Mouse (Mus musculus) adrenal gland, adult 8-10 months (tissue): Measurements from ENCODE around the gene Gm48551. TPM values are rescaled to one million over a fixed set of nuclear protein-coding genes. Genes with fewer than 3 reads are reported as not detected.

Experiments
- DNase-seq: peaks from one replicate; pipeline ENCODE4 v3.0.0; 2022
- total RNA-seq, 4 experiments: library from RNA; stranded (reverse); gene quantifications; 2 replicates each; pipeline ENCODE4 v1.2.4; 2022

Gene Gm48551
- total RNA-seq, 4 experiments from 2014 or later: 0.65 to 2.9 (median 1.0) TPM

- peak; percentile 7 for DNase-seq
Observed at GRCm38 (mm10) chr10:81418216-81419070, 34.2 kb downstream of the Gm48551 start.

GRCm38 (mm10) chr10:81419111-81419928 lies 35.1 kb downstream of the Gm48551 start:
- DNase-seq: peak; percentile 43

- DNase-seq: peak; percentile 75
Observed at GRCm38 (mm10) chr10:81420191-81420767, 36.0 kb downstream of the Gm48551 start.

GRCm38 (mm10) chr10:81421041-81421796 lies 37.0 kb downstream of the Gm48551 start:
- DNase-seq: peak; percentile 11

- peak; percentile 64 for DNase-seq
Observed at GRCm38 (mm10) chr10:81421797-81422100, 37.5 kb downstream of the Gm48551 start.

- peak; percentile 29 for DNase-seq
Observed at GRCm38 (mm10) chr10:81422191-81422590, 37.9 kb downstream of the Gm48551 start.

GRCm38 (mm10) chr10:81422661-81423217 lies 38.5 kb downstream of the Gm48551 start:
- DNase-seq: peak; percentile 12

- DNase-seq: peak; percentile 24
Observed at GRCm38 (mm10) chr10:81423476-81424245, 39.4 kb downstream of the Gm48551 start.

GRCm38 (mm10) chr10:81424246-81425051 lies 40.2 kb downstream of the Gm48551 start:
- DNase-seq: peak; percentile 62

- DNase-seq: peak; percentile 60
Observed at GRCm38 (mm10) chr10:81425236-81425850, 41.1 kb downstream of the Gm48551 start.

- peak; percentile 42 for DNase-seq
Observed at GRCm38 (mm10) chr10:81426081-81426671, 41.9 kb downstream of the Gm48551 start.

GRCm38 (mm10) chr10:81426897-81427296 lies 42.6 kb downstream of the Gm48551 start:
- DNase-seq: peak; percentile 69

- peak; percentile 29 for DNase-seq
Observed at GRCm38 (mm10) chr10:81427327-81427726, 43.1 kb downstream of the Gm48551 start.

GRCm38 (mm10) chr10:81427804-81428506 lies 43.7 kb downstream of the Gm48551 start:
- DNase-seq: peak; percentile 20

GRCm38 (mm10) chr10:81428507-81428870 lies 44.2 kb downstream of the Gm48551 start:
- DNase-seq: no peak

GRCm38 (mm10) chr10:81429092-81429491 lies 44.8 kb downstream of the Gm48551 start:
- DNase-seq: peak; percentile 22

- DNase-seq: peak; percentile 89
Observed at GRCm38 (mm10) chr10:81429605-81430061, 45.4 kb downstream of the Gm48551 start.

- peak; percentile 78 for DNase-seq
Observed at GRCm38 (mm10) chr10:81430141-81430830, 46.0 kb downstream of the Gm48551 start.
